Mouse (Mus musculus) midbrain, embryonic 14.5 days (tissue): Measurements from ENCODE around the gene Dock1. TPM values are rescaled to one million over a fixed set of nuclear protein-coding genes. Genes with fewer than 3 reads are reported as not detected.

Experiments
- ATAC-seq: fragments of 200-750 bp; cut with Nextera tagmentation; 2 replicates; pipeline ENCODE4 v1.8.0; 2017; ENCODE audit warnings: moderate number of reproducible peaks, moderate library complexity; ENCODE audit not compliant: low FRiP score, low TSS enrichment
- DNase-seq: peaks from one replicate; pipeline ENCODE4 v3.0.0-alpha.2; 2015
- H3K27ac ChIP-seq: fragments of 300-500 bp; sonication (generic); replicated peaks from 2 replicates; pipeline ENCODE4 v1.5.1; 2014; ENCODE audit warnings: mild to moderate bottlenecking, low read depth, low read length, moderate library complexity
- H3K27me3 ChIP-seq: fragments of 300-500 bp; sonication (generic); 2 replicates; pipeline ENCODE4 v1.6.1; 2014; ENCODE audit warnings: low read length, control low read depth, mixed read lengths; ENCODE audit not compliant: control insufficient read depth, insufficient read depth
- H3K36me3 ChIP-seq: fragments of 300-500 bp; sonication (generic); 2 replicates; pipeline ENCODE4 v1.6.1; 2014; ENCODE audit warnings: low read length, control low read depth; ENCODE audit not compliant: control insufficient read depth, insufficient read depth
- H3K4me1 ChIP-seq: fragments of 300-500 bp; sonication (generic); 2 replicates; pipeline ENCODE4 v1.6.1; 2014; ENCODE audit warnings: mild to moderate bottlenecking, antibody characterized with exemption, low read length, control low read depth; ENCODE audit not compliant: control insufficient read depth, insufficient read depth
- H3K4me2 ChIP-seq: fragments of 300-500 bp; sonication (generic); 2 replicates; pipeline ENCODE4 v1.6.1; 2014; ENCODE audit warnings: mild to moderate bottlenecking, low read length, moderate library complexity
- H3K4me3 ChIP-seq: fragments of 300-500 bp; sonication (generic); replicated peaks from 2 replicates; pipeline ENCODE4 v1.5.1; 2014; ENCODE audit warnings: low read depth, low read length
- H3K9ac ChIP-seq: fragments of 300-500 bp; sonication (generic); replicated peaks from 2 replicates; pipeline ENCODE4 v1.6.1; 2014; ENCODE audit warnings: mild to moderate bottlenecking, low read length, moderate library complexity
- H3K9me3 ChIP-seq: fragments of 300-500 bp; sonication (generic); 2 replicates; pipeline ENCODE4 v1.6.1; 2016; ENCODE audit warnings: low read length, control low read depth, mixed read lengths; ENCODE audit not compliant: control insufficient read depth
- WGBS: fragments of 180-500 bp; shearing (Covaris S2); extraction: QIAGEN DNeasy Blood & Tissue Kit; methylation state at CpG from one replicate; pipeline ENCODE4 v1.1.7; 2014; 5-methylcytosine and 5-hydroxymethylcytosine counted together
- polyA plus RNA-seq: library from polyadenylated mRNA; unstranded; fragments of >200 nt; fragmentation: Nextera tagmentation; extraction: Ambion mirVana; gene quantifications from 2 replicates; pipeline ENCODE4 v1.2.1, GENCODE M21; 2014

The Dock1 gene
- polyA plus RNA-seq, 1 experiment from 2014 or later = 8.4 TPM

DNA sequence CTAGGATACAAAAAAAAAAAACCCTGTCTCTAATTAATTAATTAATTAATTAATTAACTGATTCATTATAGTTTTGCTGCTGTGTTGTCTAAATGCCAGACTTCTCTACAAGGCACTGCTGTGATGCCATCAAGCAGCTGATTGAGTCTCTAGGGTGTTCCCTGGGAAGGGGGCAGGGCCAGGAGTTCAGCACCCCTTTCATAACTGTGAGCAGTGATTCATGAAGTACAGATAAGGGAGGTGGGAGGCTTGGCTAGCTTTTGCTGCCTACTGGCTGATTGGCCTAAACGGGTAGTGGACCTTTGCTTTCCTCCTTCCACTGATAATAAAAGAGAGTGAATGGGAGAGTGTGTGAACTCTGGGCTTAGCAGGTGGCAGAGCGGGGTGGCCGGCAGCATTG, 389.1 kb downstream of the Dock1 start:
- H3K9ac ChIP-seq = no peak overlapping the region
- DNase-seq (no peak), ATAC-seq (no peak)
- no peaks in the 10 kb centered on the region for H3K36me3 ChIP-seq
- no peaks in the 10 kb centered on the region for H3K27me3 ChIP-seq
- H3K4me2 ChIP-seq = no peak overlapping the region
- WGBS = 90% methylated on average over 3 of the region's 3 CpGs
- H3K4me3 ChIP-seq = no peak overlapping the region
- H3K27ac ChIP-seq = no peak overlapping the region
- H3K9me3 ChIP-seq = peaks cover 11% of the 10 kb centered on the region; the same call in 1 of the 2 replicates
- H3K4me1 ChIP-seq = no peaks in the 10 kb centered on the region

DNA sequence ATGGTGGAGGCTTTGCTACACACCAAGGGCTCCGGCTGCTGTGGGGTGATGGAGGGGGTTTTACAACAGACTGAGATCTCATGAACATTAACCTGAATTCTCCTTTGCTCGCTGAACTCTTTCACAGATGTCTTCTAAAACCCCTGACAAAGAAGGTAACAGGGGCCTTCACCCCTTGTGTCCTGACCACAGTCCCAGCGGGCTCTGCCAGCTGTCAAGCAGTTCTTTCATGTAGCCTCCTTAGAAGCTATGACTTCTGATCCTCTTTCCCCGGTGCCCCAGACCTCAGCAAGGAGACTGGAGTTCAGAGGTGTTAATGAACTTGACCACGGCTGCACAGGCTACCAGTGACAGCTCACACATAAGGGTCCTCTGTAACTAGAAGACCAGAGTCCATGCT, 393.4 kb downstream of the Dock1 start:
- DNase-seq (no peak), ATAC-seq (no peak)
- Histone ChIP-seq H3K9ac (no peak overlapping the region), H3K4me1 (no peaks in the 10 kb centered on the region), H3K27ac (no peak overlapping the region), H3K4me3 (no peak overlapping the region), H3K27me3 (no peaks in the 10 kb centered on the region), H3K36me3 (no peaks in the 10 kb centered on the region), H3K9me3 (peaks cover 8% of the 10 kb centered on the region; the same call in 1 of the 2 replicates), H3K4me2 (no peak overlapping the region)
- 81% methylated on average over 5 of the region's 5 CpGs for whole genome bisulfite sequencing

DNA sequence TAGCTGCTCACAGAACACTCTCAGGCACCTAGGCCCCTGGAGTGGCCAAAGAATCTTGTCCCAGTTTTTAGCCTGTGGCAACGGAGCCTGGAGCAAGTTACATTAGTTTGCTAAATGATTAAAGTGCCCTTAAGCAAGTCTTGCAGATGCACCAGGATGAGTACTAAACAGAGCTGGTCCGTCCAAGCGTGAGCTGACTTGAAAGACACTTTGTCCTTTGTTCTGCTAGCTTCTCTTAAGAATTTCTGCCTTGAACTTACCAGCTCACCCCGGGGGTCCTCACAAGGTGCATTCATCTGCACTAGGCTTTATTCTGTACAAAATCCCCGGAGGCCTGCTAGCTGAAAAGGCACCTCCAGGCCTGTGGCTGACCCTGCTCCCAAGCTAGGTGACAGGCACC, 394.8 kb downstream of the Dock1 start:
- Histone ChIP-seq H3K9me3 (peaks cover 5% of the 10 kb centered on the region; the same call in 1 of the 2 replicates), H3K4me2 (no peak overlapping the region), H3K36me3 (no peaks in the 10 kb centered on the region), H3K27ac (no peak overlapping the region), H3K4me3 (no peak overlapping the region), H3K9ac (no peak overlapping the region; the same call in 1 of the 2 replicates), H3K4me1 (no peaks in the 10 kb centered on the region), H3K27me3 (no peaks in the 10 kb centered on the region)
- WGBS = 17% methylated on average over 5 of the region's 5 CpGs
- ATAC-seq = no peak
- DNase-seq = peak; percentile 44

DNA sequence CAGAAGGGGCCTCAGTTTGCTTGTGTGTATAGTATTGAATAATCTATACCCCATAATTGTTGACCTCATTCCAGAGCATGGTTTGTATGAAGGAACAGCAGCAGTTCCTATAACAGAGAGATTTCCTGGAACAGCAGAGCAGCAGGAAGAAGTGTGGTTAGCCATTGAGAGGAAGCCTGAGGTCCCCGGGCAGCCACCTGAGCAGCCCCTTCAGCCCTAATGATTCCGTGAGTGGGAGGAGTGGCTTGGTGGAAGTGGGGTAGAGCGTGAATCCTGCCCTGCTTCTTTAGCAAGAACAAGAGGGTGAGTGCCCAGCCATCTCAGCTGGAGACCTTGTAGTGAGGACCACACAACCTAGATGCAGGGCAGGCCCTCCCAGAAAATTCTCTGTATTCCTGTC, 398.4 kb downstream of the Dock1 start:
- no peaks in the 10 kb centered on the region for H3K36me3 ChIP-seq
- no peak overlapping the region for H3K4me2 ChIP-seq
- DNase-seq = no peak
- H3K9ac ChIP-seq = no peak overlapping the region
- H3K4me3 ChIP-seq = no peak overlapping the region
- no peak for ATAC-seq
- no peaks in the 10 kb centered on the region for H3K27me3 ChIP-seq
- H3K9me3 ChIP-seq = no peaks in the 10 kb centered on the region
- no peaks in the 10 kb centered on the region for H3K4me1 ChIP-seq
- H3K27ac ChIP-seq = no peak overlapping the region
- WGBS = 79% methylated on average over 3 of the region's 3 CpGs

DNA sequence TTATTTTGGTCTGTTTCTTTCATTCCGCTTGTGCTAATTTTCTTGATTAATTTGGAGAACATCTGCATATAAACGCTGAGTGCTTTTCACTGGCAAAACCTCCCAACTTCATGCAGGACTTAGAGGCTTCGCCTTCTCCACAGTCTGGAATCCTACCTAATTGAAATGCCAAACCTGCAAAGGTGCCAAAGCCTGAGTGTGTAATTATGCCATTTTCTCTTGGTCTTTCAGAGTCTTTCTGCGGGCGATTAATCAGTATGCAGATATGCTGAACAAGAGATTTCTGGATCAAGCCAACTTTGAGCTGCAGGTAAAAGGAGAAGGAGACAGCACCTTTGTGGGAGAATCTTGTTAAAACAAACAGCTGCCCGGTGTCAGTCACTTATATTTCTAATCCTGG, 406.4 kb downstream of the Dock1 start:
- Histone ChIP-seq H3K4me3 (no peak overlapping the region), H3K27ac (no peak overlapping the region), H3K4me2 (no peak overlapping the region), H3K36me3 (no peaks in the 10 kb centered on the region), H3K9me3 (no peaks in the 10 kb centered on the region), H3K4me1 (peaks cover 3% of the 10 kb centered on the region; the same call in 1 of the 2 replicates), H3K27me3 (no peaks in the 10 kb centered on the region), H3K9ac (no peak overlapping the region)
- ATAC-seq (no peak), DNase-seq (no peak)
- 83% methylated on average over 6 of the region's 6 CpGs for WGBS

DNA sequence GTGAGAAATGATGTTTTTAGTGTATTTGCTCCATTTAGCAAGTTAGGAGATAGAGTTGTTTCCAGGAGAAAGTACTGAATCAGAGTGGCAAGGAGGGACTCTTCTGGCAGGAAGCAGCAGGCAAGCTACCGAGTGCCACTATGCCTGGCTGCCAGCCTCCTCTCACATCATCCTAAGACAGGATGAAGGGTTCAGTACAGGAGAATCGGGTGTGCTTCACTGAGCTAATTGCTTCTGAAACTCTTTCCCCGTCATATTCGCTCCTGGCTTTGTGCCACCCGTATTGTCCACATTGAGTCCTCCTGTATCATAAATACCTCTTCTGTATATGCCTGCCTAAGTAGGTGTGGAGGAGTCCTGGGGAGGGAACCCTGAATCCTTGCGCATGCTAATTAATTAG, 406.9 kb downstream of the Dock1 start:
- Histone ChIP-seq H3K27ac (no peak overlapping the region), H3K27me3 (no peaks in the 10 kb centered on the region), H3K4me1 (peaks cover 3% of the 10 kb centered on the region; the same call in 1 of the 2 replicates), H3K4me2 (no peak overlapping the region), H3K9me3 (no peaks in the 10 kb centered on the region), H3K9ac (no peak overlapping the region), H3K36me3 (no peaks in the 10 kb centered on the region), H3K4me3 (no peak overlapping the region)
- DNase-seq = no peak
- WGBS = 69% methylated on average over 6 of the region's 6 CpGs
- no peak for ATAC-seq

DNA sequence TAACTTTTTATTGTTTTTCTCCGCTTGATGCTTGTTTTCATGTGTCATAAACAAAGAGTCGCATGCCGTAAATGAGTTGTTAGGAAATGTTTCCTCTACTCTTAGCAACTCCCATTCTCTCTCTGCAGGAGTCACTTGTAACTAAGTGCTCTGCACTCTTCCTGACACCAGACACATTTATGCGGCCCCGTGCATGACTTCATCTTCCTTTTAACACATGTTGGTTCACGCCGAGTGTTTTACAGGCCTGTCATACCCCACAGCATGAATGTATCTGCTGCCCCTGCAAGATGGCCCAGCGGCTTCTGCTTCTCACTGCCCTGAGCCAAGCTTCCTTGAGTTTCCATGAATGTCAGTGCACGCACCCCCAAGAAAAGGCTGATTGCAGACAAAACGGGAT, 407.4 kb downstream of the Dock1 start:
- Histone ChIP-seq H3K9ac (no peak overlapping the region), H3K4me3 (no peak overlapping the region), H3K27ac (no peak overlapping the region), H3K36me3 (no peaks in the 10 kb centered on the region), H3K27me3 (no peaks in the 10 kb centered on the region), H3K9me3 (no peaks in the 10 kb centered on the region), H3K4me2 (no peak overlapping the region), H3K4me1 (peaks cover 3% of the 10 kb centered on the region; the same call in 1 of the 2 replicates)
- DNase-seq (no peak), ATAC-seq (no peak)
- 74% methylated on average over 10 of the region's 10 CpGs for WGBS

DNA sequence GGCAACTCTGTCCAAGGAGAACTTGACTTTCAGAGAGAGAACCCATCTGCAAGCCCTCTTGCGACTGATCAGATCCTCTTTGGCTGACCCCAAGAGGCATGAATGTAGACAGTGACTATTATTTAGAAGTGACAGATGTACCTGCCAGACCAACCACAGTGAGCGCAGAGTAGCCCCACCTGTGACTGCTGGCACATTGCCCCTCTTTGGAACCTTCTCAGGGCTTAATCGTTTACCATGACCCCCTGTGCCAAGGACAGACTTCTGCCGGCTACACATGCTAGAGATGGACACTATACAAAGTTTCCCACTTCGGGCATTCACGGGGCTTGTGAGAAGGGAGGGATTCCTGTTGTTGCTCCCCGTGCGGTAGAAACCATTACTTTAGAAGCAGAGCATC, 413.0 kb downstream of the Dock1 start:
- no peak overlapping the region for H3K27ac ChIP-seq
- no peak for ATAC-seq

DNA sequence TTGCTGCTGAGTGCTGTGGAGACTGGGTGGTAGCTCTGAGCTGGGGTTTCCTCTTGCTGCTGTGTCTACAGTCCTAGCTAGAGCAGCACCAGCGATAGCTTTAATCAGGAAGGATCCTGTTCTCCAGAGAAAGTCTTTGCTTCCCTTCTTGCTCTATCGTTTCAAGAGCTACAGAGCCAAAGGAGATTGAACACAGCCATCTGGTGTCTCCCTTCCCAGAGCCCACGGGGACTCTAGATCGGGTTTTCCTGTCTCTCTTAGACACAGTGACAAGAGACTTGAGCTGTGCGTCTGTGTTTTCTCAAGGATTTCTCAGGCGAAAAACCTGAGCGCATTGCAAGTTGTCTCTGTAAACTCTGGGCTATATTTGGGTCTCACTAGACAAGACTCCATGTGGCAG, 413.6 kb downstream of the Dock1 start:
- ATAC-seq = no peak
- no peak overlapping the region for H3K27ac ChIP-seq
- H3K9ac ChIP-seq = no peak overlapping the region
- no peaks in the 10 kb centered on the region for H3K27me3 ChIP-seq
- H3K4me2 ChIP-seq = no peak overlapping the region
- DNase-seq = no peak
- no peaks in the 10 kb centered on the region for H3K9me3 ChIP-seq
- no peak overlapping the region for H3K4me3 ChIP-seq
- H3K36me3 ChIP-seq = no peaks in the 10 kb centered on the region
- no peaks in the 10 kb centered on the region for H3K4me1 ChIP-seq
- whole genome bisulfite sequencing = 89% methylated on average over 7 of the region's 7 CpGs

More for the DNA sequence above, 413.0 kb downstream of the Dock1 start:
- Histone ChIP-seq H3K4me2 (no peak overlapping the region), H3K4me1 (no peaks in the 10 kb centered on the region), H3K36me3 (no peaks in the 10 kb centered on the region), H3K9ac (no peak overlapping the region), H3K27me3 (no peaks in the 10 kb centered on the region), H3K4me3 (no peak overlapping the region), H3K9me3 (no peaks in the 10 kb centered on the region)
- WGBS = 95% methylated on average over 8 of the region's 8 CpGs
- no peak for DNase-seq
